Mouse (Mus musculus): Measurements from ENCODE around the gene Rpl13a. TPM values are rescaled to one million over a fixed set of nuclear protein-coding genes. Genes with fewer than 3 reads are reported as not detected.
"Not testable (repeated sequence)": the region's sequence is repeated elsewhere in the genome, so short reads cannot be mapped to it uniquely, and the experiment has no call there.

Gene Rpl13a
- total RNA-seq (2021) = 1,000 to 10,000 TPM; 2,237 to 2,371 TPM
- long read RNA-seq, experiment 1, transcript Rpl13a-201 (8 exons, 1,047 nt) = major isoform, 785 of 831 reads
- long read RNA-seq, experiment 1, transcript Rpl13a-213 (4 exons, 464 nt) = minor isoform, 9 of 831 reads
- long read RNA-seq, experiment 1, transcript Rpl13a-203 (8 exons, 734 nt) = minor isoform, 13 of 831 reads
- long read RNA-seq, experiment 1, partial matches to known transcripts = 8 of 831 reads
- long read RNA-seq, experiment 1, other reads (novel, unspliced or antisense) = 13 of 831 reads
- long read RNA-seq, experiment 2, transcript Rpl13a-201 (8 exons, 1,047 nt) = major isoform, 632 of 882 reads
- long read RNA-seq, experiment 2, transcript Rpl13a-213 (4 exons, 464 nt) = minor isoform, 8 of 882 reads
- long read RNA-seq, experiment 2, transcript Rpl13a-203 (8 exons, 734 nt) = minor isoform, 25 of 882 reads
- long read RNA-seq, experiment 2, transcript Rpl13a-216 (8 exons, 658 nt) = minor isoform, 6 of 882 reads
- long read RNA-seq, experiment 2, partial matches to known transcripts = 180 of 882 reads
- long read RNA-seq, experiment 2, other reads (novel, unspliced or antisense) = 30 of 882 reads

- DNase-seq (ENCODE audit: low spot score in 2 of 2) = peak; percentile 83 to 94
These were observed at the start of gene Rpl13a for GRCm38 (mm10) chr7:45128624-45129246. Gene Rpl13a (minus strand): TSS chr7:45128761.

DNA sequence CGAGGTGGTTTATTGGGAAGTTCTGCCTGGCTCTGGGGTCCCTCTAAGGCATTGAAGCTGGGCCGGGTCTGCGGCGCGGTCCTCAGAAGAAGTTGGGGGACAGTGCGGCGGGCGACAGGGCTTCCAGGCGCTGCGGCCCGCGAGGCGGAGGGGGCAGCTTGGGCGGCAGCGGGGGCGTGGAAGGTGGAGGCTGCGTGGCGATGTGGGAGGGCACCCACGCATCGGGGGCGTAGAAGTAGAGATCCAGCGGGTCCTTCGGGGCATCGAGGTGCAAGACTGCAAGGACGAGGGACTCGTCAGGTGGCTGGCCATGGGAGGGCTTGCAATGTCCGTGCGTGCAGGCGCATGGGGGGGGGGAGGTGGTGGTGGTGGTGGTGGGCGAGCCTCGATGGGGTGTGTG, 47.8 kb upstream of the Rpl13a start:
- DNase-seq (ENCODE audit: low spot score in 2 of 2) = no peak

DNA sequence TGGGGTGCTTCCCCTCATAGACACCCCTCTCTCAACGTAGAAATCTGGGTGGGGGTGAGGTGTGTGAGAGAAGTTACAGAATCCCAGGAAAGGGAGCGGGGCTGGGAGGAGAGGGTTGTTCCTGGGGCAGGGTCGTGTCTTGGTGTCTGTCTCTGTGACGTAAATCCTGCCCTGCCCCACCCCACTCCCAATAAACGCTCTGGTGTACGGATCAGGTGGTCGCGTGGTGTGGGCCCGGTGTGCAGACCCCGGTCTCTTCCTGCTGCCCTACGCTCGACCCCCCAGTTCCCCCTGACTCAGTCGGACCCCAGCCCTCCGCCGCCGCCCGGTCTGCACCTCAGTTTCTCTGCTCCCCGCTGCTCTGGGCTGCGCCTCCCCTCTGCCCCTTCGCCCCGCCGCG, 47.4 kb upstream of the Rpl13a start:
- DNase-seq (ENCODE audit: low spot score in 2 of 2) = no peak

GRCm38 (mm10) chr7:45175398-45175797, 46.8 kb upstream of the Rpl13a start:
- no peak for DNase-seq (ENCODE audit: low spot score in 2 of 2)

DNA sequence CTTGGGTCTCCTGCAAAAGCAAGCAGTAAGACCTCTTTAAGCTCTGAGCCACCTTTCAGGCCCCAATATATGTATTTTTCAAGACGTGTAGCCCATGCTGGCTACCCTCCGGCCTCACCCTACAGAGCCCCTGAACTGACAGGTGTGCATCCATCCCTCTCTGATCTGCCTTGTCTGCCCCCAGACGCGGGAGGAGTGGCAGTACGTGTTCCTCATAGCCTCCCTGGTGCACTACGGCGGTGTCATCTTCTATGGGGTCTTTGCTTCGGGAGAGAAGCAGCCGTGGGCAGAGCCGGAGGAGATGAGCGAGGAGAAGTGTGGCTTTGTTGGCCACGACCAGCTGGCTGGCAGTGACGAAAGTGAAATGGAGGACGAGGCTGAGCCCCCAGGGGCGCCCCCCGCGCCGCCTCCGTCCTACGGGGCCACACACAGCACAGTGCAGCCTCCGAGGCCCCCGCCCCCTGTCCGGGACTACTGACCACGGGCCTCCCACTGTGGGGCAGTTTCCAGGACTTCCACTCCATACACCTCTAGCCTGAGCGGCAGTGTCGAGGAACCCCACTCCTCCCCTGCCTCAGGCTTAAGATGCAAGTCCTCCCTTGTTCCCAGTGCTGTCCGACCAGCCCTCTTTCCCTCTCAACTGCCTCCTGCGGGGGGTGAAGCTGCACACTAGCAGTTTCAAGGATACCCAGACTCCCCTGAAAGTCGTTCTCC, 46.2 kb upstream of the Rpl13a start:
- DNase-seq (ENCODE audit: low spot score in 2 of 2) = no peak

DNA sequence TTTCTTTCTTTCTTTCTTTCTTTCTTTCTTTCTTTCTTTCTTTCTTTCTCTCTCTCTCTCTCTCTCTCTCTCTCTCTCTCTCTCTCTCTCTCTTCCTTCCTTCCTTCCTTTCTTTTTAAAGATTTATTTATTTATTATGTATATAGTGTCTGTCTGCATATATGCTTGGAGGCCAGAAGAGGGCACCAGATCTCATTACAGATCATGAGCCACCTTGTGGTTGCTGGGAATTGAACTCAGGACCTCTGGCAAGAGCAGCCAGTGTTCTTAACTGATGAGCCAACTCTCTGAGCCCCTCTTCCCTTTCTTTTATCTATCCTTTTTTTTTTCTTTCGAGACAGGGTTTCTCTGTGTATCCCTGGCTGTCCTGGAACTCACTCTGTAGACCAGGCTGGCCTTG, 45.2 kb upstream of the Rpl13a start:
- not testable (repeated sequence) for DNase-seq (ENCODE audit: low spot score in 2 of 2)

- no peak for DNase-seq (ENCODE audit: low spot score in 2 of 2)
These were observed 44.4 kb upstream of the Rpl13a start for GRCm38 (mm10) chr7:45172974-45173373.

- DNase-seq (ENCODE audit: low spot score in 2 of 2) = no peak
These were observed 40.9 kb upstream of the Rpl13a start for GRCm38 (mm10) chr7:45169495-45169894.

- no peak for DNase-seq (ENCODE audit: low spot score in 2 of 2)
These were observed 40.1 kb upstream of the Rpl13a start for GRCm38 (mm10) chr7:45168656-45169055.

DNA sequence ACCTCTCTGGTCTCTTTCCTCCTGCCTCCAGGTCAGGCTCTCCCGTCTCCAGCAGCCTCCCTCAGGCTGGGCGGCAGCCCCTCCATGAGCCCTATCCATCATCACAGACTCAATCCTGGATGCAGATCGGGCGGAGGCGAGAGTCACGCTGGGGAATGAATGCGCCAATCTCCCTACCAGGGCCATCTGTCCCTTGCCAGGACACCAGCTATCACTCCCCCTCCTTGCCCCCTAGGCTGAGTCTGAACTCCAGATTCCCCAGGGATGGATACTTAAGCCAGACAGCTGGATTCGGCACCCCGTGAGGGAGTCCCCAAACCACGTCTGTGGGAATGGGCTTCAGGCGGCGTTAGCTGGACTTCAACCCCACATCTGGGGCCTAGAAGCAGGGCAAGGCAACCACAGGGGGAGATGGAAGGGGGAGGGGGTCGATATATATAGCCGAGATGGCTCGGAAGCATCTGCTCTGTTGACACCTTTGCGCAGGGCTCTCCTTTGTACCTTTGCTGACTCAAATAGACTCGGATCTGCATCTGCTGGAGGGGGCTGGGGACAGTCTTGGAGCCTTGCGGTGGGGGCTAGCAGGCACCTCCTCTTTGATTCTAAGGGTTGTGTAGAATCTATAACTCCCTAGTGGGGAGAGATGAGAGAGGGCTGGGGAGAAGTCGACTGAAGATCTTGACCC, 39.3 kb upstream of the Rpl13a start:
- DNase-seq (ENCODE audit: low spot score in 2 of 2) = no peak

DNA sequence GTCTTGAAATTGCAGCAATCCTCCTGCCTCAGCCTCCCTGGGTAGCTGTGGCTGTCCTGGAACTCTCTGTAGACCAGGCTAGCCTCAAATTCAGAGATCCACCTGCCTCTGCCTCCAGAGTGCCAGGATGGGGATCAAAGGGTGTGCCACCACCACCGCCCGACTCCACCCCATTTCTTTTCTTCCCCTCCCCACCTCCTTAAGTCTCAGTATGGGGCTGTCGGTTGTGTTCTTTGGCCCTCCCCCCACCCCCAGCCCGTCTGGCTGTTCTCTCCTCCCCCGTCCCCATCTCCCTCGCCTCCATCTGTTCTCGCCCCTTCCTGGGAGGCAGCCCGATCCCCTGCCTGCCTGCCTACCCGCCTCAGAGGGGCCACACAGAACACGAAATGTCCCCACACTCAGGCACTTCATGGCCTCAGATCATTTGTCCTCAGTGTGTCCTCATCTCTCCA, 38.4 kb upstream of the Rpl13a start:
- no peak for DNase-seq (ENCODE audit: low spot score in 2 of 2)

GRCm38 (mm10) chr7:45165701-45166100, 37.1 kb upstream of the Rpl13a start:
- DNase-seq (ENCODE audit: low spot score in 2 of 2) = no peak

DNA sequence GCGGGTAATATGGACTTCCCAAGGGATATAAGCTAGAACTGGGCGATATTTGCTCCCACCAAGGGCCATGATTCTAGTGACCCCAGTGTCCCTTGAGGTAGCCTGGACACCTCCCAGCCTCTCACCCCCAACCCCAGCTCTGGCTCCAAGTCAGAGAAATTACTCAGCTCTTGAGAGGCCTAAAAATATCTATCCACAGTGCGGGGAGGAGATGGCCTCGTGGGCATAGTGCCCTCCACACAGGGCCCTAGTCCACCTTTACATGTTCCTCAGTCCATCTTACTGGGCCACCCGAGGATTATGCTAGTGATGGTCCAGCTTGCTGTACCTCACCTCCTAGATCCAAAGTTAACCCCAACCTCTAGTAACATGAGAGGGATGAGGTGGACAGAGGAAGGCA, 36.3 kb upstream of the Rpl13a start:
- DNase-seq (ENCODE audit: low spot score in 2 of 2) = no peak

DNA sequence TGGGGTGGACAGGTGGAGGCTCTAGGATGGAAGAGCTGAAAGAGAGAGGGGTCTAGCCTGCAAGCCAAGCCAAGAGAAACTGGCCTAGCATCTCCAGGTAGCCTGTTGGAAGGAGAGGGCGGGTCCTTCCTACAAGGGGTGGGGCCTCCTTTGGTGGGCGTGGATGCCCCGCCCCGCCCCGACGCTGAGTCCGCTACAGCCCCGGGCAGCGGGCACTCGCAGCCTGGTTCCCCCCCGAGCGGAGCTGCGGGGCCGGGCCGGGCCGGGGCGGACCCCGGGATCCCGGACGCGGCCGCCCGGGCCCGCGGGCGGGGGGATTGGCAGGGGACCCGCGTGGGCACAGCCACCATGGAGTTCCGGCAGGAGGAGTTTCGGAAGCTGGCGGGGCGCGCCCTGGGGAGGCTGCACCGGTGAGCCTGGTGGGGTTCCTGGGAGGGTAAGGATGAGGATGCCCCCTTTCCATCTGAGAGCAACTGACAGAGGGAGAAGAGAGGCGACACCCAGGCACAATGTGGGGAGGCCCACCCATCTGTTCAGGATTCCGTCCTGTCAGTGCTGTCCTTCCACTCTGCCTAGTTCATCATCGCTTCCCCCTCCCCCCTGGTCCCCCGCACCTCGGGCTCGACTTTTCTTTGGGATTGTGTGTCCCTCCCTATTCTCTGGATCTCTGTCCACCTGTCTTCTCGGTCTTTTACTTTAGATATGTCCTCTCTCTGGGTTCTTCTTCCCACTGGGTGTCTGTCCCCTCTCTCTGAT, 35.4 kb upstream of the Rpl13a start, which contains the start of gene Slc17a7:
Gene Slc17a7, plus strand, starts transcription at position 215 of the 756 bp plus-strand sequence.
- no peak for DNase-seq (ENCODE audit: low spot score in 2 of 2)

GRCm38 (mm10) chr7:45162996-45163615, 34.5 kb upstream of the Rpl13a start:
- DNase-seq (ENCODE audit: low spot score in 2 of 2) = no peak

DNA sequence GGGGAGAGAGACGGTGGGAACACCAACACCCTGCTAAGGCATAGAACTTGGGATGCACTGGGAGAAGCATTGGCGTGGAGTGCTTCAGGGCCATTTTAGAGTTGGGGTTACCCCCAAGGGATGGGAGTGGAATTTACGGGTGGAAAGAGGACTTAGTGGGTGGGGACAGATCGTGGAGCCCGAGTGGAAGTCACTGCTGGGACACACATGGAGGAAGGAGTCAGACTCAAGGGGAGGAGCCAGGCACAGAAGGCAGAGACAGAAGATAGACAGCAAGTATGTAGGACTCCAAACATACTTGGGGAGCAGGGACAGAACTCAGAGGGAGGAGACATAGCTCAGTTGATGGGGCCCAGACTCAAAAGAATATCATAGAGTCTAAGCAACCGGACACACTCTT, 34.0 kb upstream of the Rpl13a start:
- DNase-seq (ENCODE audit: low spot score in 2 of 2) = no peak

DNA sequence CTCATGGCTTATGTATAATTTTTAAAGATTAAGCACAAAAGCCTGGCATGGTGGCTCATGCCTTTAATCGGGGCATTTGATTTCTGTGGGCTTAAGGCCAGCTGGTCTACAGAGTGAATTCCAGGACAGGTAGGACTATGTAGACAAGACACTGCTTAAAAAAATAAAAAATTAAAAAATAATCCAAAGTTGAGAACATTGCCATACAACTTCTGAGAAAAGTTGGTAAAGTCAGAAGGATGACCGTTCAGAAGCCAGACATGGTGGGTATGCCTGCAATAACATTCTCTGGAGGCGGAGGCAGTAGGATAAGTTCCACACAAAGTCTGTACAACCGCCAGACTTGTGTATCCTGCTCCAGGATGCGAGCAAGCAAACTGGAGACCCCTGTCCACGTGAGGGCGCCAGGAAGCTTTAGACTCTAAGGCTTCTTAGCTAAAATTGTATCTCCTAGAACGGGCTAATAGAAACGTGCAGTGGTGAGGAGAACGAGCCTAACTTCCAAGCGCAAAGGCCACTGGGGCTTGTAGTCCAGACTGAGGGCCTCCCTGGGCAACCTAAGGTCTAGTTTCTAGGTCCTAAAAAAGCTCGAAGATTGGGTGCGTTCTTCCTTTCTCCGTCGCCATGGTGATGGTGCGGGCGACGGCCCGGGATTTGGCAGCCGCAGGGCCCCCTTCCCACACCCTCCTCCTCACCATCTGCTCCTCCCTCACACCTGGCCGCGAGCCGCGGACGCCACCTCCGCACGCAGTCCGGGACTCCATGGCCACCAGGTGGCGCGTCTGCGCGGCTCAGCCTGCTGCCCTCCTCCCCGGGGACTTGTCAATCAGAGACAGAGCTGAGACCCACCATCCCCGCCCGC, 33.3 kb upstream of the Rpl13a start:
- DNase-seq (ENCODE audit: low spot score in 2 of 2) = peak; percentile 68 to 72

GRCm38 (mm10) chr7:45160866-45161265, 32.3 kb upstream of the Rpl13a start:
- DNase-seq (ENCODE audit: low spot score in 2 of 2) = no peak

GRCm38 (mm10) chr7:45160316-45160800, 31.8 kb upstream of the Rpl13a start:
- no peak for DNase-seq (ENCODE audit: low spot score in 2 of 2)
